8 mouse cellular contexts compared by ENCODE assay signal in the genomic region with DNA sequence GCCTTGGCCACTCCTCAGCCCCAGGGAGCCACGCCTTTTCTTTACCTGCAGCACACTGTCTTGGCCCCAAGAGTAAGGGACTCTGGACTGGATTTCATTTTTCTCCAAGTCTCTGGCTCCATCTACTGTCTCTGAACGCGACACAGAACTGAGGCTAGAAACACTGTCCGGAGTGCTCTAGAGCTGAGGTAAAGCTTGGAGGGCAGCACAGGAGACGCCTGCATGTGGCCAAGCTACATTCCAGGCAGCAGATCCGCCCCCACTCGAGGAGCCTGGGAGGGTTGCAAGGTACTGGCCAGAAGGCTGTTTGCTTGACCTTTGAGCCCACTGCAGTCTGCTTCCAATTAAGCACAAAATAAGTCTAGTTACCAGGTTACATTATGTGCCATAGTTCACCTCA.
DNase-seq lines count a peak whose midpoint lies in the region; TF ChIP-seq lines count a peak whose summit lies in the region.

No protein-coding gene starts in this region.

- H3K4me1 ChIP-seq in small intestine, adult 2 months (ENCODE audit: control insufficient read depth, insufficient read depth, insufficient read length, low read length): peaks cover 5% of the 10 kb centered on the region; the same call in 1 of the 2 replicates

- no peak overlapping the region for H3K4me3 ChIP-seq in small intestine, adult 2 months (ENCODE audit: low read depth, low read length)

- no peaks in the 10 kb centered on the region for H3K27me3 ChIP-seq in small intestine, adult 2 months (ENCODE audit: control insufficient read depth, insufficient read depth, low read length)

- no peaks in the 10 kb centered on the region for H3K36me3 ChIP-seq in small intestine, adult 2 months (ENCODE audit: control insufficient read depth, insufficient read depth, low read length)

- WGBS in small intestine, adult 2 months: 28% methylated on average over 7 of the region's 7 CpGs

- intact Hi-C loops in left cerebral cortex, postnatal 36 days (cut with DNase I): loop anchor here (5.0 kb wide), 1 partner anchor 190 kb away; no protein-coding TSS in a partner anchor

- TF ChIP-seq POLR2A in small intestine, adult 2 months (IDR thresholded peaks at IDR 0.05; ENCODE audit: low read depth, low read length): no peak

- DNase-seq in adrenal gland, adult 2 months: peak; percentile 17
- no peak for DNase-seq in adrenal gland, postnatal 4 days (ENCODE audit: low spot score in 2 of 2)
- peak; percentile 24 for DNase-seq in ovary, adult 18-20 months (ENCODE audit: low spot score)
- no peak for DNase-seq in ovary, postnatal 10 days (ENCODE audit: low spot score)
- peak; percentile 88 for DNase-seq in kidney, postnatal 14 days
- DNase-seq in thymus, postnatal 4 days: no peak
- no peak for DNase-seq in left cerebral cortex, postnatal 36 days (ENCODE audit: low spot score in 2 of 2)

- peak; percentile 56; the same call in 1 of the 2 replicates for TF ChIP-seq CTCF in small intestine, adult 2 months (IDR thresholded peaks at IDR 0.05; ENCODE audit: extremely low read depth, insufficient read length, insufficient replicate concordance, low read depth, low read length)

- no peak overlapping the region for H3K27ac ChIP-seq in small intestine, adult 2 months (ENCODE audit: insufficient read depth, low read depth, low read length)

Comparison
In these comparisons a context has a peak if more than half of its experiments do, and no peak if none do; other contexts are left out.
1. DNase-seq: peak in adrenal gland, adult 2 months (single experiment), ovary, adult 18-20 months (single experiment) and kidney, postnatal 14 days (single experiment); none in adrenal gland, postnatal 4 days (0 of 2), ovary, postnatal 10 days (single experiment), thymus, postnatal 4 days (single experiment) and left cerebral cortex, postnatal 36 days (0 of 2).